Mouse (Mus musculus): ENCODE results near the gene Tsen15. TPM values are rescaled to one million over a fixed set of nuclear protein-coding genes. Genes with fewer than 3 reads are reported as not detected.

Gene Tsen15
- 10 to 100 TPM; 11.0 to 14.4 TPM for total RNA-seq (2021)
- long read RNA-seq, experiment 1, transcript Tsen15-201 (5 exons, 1,133 nt) = major isoform, 11 of 12 reads
- long read RNA-seq, experiment 1, partial matches to known transcripts = 0 of 12 reads
- long read RNA-seq, experiment 1, other reads (novel, unspliced or antisense) = 1 of 12 reads
- long read RNA-seq, experiment 2, transcript Tsen15-201 (5 exons, 1,133 nt) = major isoform, 19 of 22 reads
- long read RNA-seq, experiment 2, partial matches to known transcripts = 0 of 22 reads
- long read RNA-seq, experiment 2, other reads (novel, unspliced or antisense) = 3 of 22 reads

DNA sequence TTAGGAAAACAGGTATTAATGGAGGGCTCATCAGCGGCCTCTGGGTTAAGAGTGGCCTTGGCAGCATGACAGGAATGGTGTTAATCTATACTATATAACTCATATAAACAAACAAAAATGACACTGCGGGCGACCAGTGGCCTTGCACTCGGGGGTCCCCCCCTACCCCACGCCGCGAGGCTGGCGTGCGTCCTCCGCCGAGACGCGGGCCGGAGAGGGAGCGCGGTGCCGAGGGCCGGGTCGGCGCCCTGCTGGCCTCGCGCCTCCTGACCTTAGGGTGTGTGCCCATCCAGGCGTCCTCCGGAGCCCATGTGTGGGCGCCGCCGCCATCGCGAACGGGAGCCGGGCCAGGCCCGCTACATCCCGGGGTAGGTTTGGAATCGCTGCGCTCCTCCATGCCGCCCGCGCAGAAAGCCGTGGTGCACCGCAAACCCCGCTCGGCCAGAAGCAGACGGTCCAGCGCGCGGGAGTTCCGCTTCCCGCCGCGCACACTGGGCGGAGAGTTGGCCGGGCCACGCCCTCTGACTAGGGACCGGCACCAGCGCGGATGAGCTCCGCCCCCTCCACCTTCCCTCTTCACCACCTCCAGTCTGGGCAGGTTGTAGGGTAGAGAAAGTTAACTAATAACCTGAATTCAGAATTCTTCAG, at the start of gene Tsen15:
Tsen15 (minus strand) TSS at position 501 of the 648 bp plus-strand sequence.
- peak; percentile 85 for DNase-seq
- intact Hi-C loops (cut with DNase I; ENCODE audit: low total_unique reads) = no loop called here

GRCm38 (mm10) chr1:152434166-152434565, 47.7 kb upstream of the Tsen15 start:
- DNase-seq = no peak
- intact Hi-C loops (cut with DNase I; ENCODE audit: low total_unique reads) = no loop called here

- intact Hi-C loops (cut with DNase I; ENCODE audit: low total_unique reads) = no loop called here
- no peak for DNase-seq
Measured at GRCm38 (mm10) chr1:152429805-152430204, 43.3 kb upstream of the Tsen15 start.

GRCm38 (mm10) chr1:152427912-152428581, 41.6 kb upstream of the Tsen15 start:
- DNase-seq = no peak
- intact Hi-C loops (cut with DNase I; ENCODE audit: low total_unique reads) = no loop called here

- no peak for DNase-seq
- intact Hi-C loops (cut with DNase I; ENCODE audit: low total_unique reads) = no loop called here
Measured at GRCm38 (mm10) chr1:152423052-152423451, 36.6 kb upstream of the Tsen15 start.

- no peak for DNase-seq
- intact Hi-C loops (cut with DNase I; ENCODE audit: low total_unique reads) = no loop called here
Measured at GRCm38 (mm10) chr1:152422295-152422694, 35.8 kb upstream of the Tsen15 start.

- intact Hi-C loops (cut with DNase I; ENCODE audit: low total_unique reads) = no loop called here
Measured at GRCm38 (mm10) chr1:152417602-152418001, 31.1 kb upstream of the Tsen15 start.

GRCm38 (mm10) chr1:152416306-152416904, 29.9 kb upstream of the Tsen15 start:
- no peak for DNase-seq
- intact Hi-C loops (cut with DNase I; ENCODE audit: low total_unique reads) = no loop called here

More at GRCm38 (mm10) chr1:152417602-152418001, 31.1 kb upstream of the Tsen15 start:
- DNase-seq = peak; percentile 47

DNA sequence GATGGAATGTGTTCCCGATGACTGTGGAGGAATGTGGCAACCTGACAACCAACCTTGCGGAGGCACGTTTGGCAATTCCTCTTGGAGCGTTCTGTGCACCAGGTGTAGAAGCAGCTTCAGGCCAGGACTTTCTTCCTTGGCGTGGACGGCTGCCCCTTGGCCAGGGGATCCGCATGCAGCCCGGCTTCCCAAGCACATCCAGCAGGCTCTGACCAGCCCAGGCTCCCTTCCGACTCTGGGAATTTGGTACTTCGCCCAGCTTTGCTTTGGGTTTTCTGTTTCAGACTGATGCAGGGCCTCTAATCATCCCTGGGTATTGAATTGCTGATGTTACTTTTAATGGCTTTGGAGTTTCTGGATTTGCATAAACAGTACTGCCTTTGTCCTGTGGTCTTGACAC, 28.0 kb upstream of the Tsen15 start:
- intact Hi-C loops (cut with DNase I; ENCODE audit: low total_unique reads) = no loop called here
- peak; percentile 80 for DNase-seq

- DNase-seq = no peak
- intact Hi-C loops (cut with DNase I; ENCODE audit: low total_unique reads) = no loop called here
Measured at GRCm38 (mm10) chr1:152413961-152414360, 27.5 kb upstream of the Tsen15 start.

DNA sequence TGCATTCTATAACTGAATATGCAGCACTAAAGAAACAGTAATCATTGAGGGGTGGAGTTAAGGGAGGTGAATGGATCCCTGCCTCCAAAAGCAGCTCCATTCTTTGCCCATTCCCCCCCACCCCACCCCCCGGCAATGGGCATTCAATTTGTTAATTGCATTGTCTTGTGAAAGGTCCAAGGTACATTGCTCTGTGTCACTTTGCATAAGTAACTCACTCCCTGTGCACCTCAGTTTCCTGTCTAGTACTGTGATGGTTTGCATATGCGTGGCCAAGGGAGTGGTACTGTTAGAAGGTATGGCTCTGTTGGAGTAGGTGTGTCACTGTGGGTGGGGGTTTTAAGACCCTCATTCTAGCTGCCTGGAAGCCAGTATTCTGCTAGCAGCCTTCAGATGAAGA, 26.6 kb upstream of the Tsen15 start:
- intact Hi-C loops (cut with DNase I; ENCODE audit: low total_unique reads) = no loop called here
- DNase-seq = no peak

DNA sequence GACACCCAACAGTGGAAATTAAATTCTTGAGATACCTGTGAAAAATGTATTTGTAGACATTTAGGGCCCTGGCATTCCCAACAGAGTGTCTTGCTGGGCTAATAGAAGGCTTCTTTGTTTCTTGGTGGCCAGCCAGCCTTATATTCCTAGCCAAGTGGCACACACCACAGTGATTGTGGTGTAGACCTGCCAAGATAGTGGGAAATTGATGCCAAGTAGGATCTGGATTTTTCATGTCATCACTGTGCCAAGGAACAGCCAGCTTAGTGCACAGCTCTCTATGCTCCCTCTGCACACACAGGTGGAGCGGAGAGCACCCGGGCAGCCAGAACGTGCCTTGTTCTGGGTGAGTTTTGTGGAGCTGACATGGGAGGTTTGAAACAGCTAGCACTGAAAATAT, 24.2 kb upstream of the Tsen15 start:
- intact Hi-C loops (cut with DNase I; ENCODE audit: low total_unique reads) = no loop called here
- peak; percentile 28 for DNase-seq

DNA sequence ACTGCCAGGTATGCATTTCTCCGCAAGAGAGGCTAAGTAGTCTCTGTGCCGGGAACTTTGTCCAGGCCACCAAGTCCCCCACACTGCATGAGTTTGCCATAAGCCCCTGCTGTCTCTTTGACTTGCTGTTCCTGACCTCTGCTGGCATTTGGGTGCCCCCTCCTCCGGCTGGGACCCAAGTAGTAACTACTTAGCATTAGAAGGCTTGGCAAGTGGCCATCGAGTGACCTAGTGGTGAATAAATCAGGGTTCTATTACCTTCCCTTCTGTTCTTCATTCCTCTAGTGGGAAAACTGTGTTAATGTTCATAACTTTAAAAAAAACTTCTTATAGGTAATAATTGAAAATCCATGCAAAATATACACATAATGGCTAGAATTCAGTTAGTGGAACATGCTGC, 22.9 kb upstream of the Tsen15 start:
- DNase-seq = no peak
- intact Hi-C loops (cut with DNase I; ENCODE audit: low total_unique reads) = loop anchor here (10.0 kb wide), 1 partner anchor 105 kb away; no protein-coding TSS in a partner anchor

GRCm38 (mm10) chr1:152407021-152407946, 20.8 kb upstream of the Tsen15 start:
- no peak for DNase-seq
- intact Hi-C loops (cut with DNase I; ENCODE audit: low total_unique reads) = loop anchor here (10.0 kb wide), 1 partner anchor 108 kb away; no protein-coding TSS in a partner anchor

DNA sequence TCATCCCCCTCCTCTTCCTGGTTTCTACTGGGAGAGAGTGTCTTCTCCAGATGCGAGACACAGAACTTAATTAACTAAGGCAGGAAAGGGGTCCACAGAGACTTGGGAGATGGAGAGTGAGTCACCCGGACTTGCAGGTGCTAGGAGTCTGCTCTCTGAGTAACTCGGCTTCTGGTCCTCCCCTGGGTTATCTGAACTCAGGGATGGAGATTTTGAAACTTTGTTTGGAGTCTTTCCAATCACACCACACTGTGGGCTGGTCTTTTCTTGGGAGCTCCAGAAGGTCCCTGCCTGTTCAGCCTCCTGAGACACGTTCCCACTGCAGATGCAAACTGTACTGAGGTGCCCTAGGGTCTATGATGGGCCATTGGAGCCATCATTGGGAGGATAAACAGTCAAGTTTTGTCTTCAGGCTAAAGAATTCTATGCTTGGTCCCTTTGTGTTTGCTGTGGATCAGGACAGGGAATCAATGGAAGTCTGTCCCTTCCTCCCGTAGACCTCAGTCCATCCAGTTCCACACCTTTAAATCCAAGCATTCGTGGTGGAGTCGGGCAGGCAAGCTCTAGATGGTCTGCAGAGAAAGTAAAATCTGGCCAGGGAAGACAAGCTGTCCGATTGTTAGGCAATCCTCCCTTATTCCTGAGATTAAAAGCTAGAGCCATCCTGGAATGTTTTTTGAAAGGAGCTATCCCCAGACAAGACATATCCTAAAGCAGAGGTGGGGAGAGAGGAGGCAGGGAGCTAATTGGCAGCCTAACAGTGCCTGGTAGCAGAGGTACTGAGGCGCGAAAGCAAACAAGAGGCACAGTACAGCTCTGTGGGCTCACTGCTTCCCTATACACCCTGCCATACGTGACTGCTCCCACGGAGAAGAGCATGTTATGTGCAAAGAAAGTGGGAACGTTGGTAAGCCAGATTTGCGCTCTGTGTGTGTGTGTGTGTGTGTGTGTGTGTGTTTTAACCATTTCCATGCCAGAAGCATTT, 14.4 kb upstream of the Tsen15 start:
- intact Hi-C loops (cut with DNase I; ENCODE audit: low total_unique reads) = loop anchor here (10.0 kb wide), 1 partner anchor 114 kb away; no protein-coding TSS in a partner anchor
- no peak for DNase-seq

- intact Hi-C loops (cut with DNase I; ENCODE audit: low total_unique reads) = loop anchor here (10.0 kb wide), 1 partner anchor 115 kb away; no protein-coding TSS in a partner anchor
- DNase-seq = peak; percentile 51
Measured at GRCm38 (mm10) chr1:152399790-152400555, 13.5 kb upstream of the Tsen15 start, which contains the start of gene Colgalt2. Gene Colgalt2 (plus strand): TSS chr1:152399830.

- intact Hi-C loops (cut with DNase I; ENCODE audit: low total_unique reads) = no loop called here
- DNase-seq = no peak
Measured at GRCm38 (mm10) chr1:152398708-152399107, 12.2 kb upstream of the Tsen15 start.

Data from gastrocnemius, postnatal 14 days (tissue).